Mouse (Mus musculus): ENCODE results near the gene Sem1. TPM values are rescaled to one million over a fixed set of nuclear protein-coding genes. Genes with fewer than 3 reads are reported as not detected.
"Not testable (repeated sequence)": the region's sequence is repeated elsewhere in the genome, so short reads cannot be mapped to it uniquely, and the experiment has no call there.

Gene Sem1
- polyA plus RNA-seq, 2 experiments: 124 to 280 TPM

DNA sequence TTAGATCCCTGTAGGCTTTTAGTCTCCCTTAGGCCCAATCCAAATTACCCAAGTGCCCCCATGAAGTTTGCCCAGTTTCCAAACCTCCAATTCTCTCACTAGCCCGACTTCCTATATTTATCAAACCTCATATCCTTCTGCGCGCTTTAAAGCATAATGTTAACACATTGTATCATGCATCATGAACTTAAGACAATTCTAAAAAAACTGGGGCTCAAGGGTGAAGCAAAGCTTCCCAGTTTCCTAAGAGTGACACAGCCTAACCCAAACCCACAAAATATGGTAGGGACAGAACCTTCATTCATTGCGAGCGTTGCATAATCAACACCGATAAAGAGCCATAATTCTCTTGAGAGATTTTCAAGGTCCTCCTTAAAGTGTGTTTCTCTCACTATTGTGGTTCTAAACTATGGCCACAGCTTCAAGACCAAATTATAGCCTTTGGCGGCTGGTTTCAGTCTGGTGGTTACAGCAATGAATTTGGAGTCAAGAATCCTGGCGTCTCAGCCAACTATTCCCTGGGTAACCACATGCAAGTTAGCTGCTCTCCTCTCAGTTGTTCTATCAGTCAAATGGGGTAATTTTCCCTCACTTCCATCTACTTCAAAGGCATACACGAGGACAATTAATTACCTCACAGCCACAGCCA lies 34.7 kb downstream of the Sem1 start:
- H3K4me3 ChIP-seq (replicated peaks; ENCODE audit: low read length): no peak overlapping the region
- no peak for ATAC-seq (ENCODE audit: low FRiP score, low read depth)
- TF ChIP-seq POLR2A (IDR thresholded peaks at IDR 0.05; ENCODE audit: borderline replicate concordance, extremely low read depth, insufficient read depth, insufficient read length): no peak

GRCm38 (mm10) chr6:6542133-6542532 lies 36.3 kb downstream of the Sem1 start:
- Histone ChIP-seq H3K36me3 (ENCODE audit: control insufficient read depth, insufficient read depth, low read length) (no peaks in the 10 kb centered on the region), H3K9me3 (ENCODE audit: control insufficient read depth, low read length) (no peaks in the 10 kb centered on the region), H3K4me3 (replicated peaks; ENCODE audit: low read length) (no peak overlapping the region), H3K4me1 (ENCODE audit: control insufficient read depth, insufficient read depth, low read length) (0 out of 2 replicates have a peak, but pooled peaks cover 3% of the 10 kb centered on the region), H3K27me3 (ENCODE audit: control insufficient read depth, insufficient read depth, low read length) (no peaks in the 10 kb centered on the region), H3K4me2 (replicated peaks; ENCODE audit: low read depth, low read length, severe bottlenecking) (no peak overlapping the region), H3K9ac (ENCODE audit: low read depth, low read length, severe bottlenecking) (no peak overlapping the region), H3K27ac (replicated peaks; ENCODE audit: low read depth, low read length) (no peak overlapping the region)
- no peak for TF ChIP-seq POLR2A (IDR thresholded peaks at IDR 0.05; ENCODE audit: borderline replicate concordance, extremely low read depth, insufficient read depth, insufficient read length)
- DNase-seq (ENCODE audit: low spot score): no peak
- no peak for ATAC-seq (ENCODE audit: low FRiP score, low read depth)

More for the DNA sequence above, 34.7 kb downstream of the Sem1 start:
- 81% methylated on average over 9 of the region's 9 CpGs for WGBS
- Histone ChIP-seq H3K27ac (replicated peaks; ENCODE audit: low read depth, low read length) (no peak overlapping the region), H3K4me2 (replicated peaks; ENCODE audit: low read depth, low read length, severe bottlenecking) (no peak overlapping the region), H3K27me3 (ENCODE audit: control insufficient read depth, insufficient read depth, low read length) (no peaks in the 10 kb centered on the region), H3K9me3 (ENCODE audit: control insufficient read depth, low read length) (no peaks in the 10 kb centered on the region), H3K9ac (ENCODE audit: low read depth, low read length, severe bottlenecking) (no peak overlapping the region), H3K4me1 (ENCODE audit: control insufficient read depth, insufficient read depth, low read length) (0 out of 2 replicates have a peak, but pooled peaks cover 7% of the 10 kb centered on the region), H3K36me3 (ENCODE audit: control insufficient read depth, insufficient read depth, low read length) (no peaks in the 10 kb centered on the region)
- DNase-seq (ENCODE audit: low spot score): peak; percentile 8

DNA sequence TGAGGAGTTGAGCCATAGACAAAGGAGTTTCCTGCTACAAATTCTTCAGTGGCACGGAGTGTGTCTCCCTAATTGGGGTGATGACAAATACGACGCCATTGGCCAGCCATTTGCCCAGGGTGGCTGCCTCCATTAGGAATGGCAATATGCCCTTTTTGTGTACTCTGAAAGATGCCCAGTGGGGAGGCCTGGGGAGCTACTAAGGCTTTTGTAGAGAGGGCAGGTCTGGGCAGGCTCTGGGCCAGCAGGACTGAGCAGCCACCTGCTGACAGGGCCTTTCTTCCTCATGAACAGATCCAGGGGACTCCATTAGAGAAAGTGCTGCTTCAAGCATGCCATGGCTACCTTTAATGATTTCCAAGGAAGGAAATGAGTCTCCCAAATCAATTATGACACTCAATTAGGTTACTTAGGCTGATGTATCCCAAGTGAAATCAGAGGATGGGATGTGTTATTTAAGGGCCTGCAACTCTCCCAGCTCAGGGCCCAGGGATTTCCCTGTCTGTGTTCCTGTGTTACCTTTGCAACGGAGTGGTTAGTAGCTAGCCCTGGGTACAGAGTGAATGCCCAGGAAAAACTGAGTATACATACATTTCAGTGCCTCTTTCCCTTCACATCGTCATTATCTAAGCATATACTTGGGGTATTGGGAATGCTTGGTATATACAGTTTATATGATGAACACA lies 41.5 kb downstream of the Sem1 start:
- Histone ChIP-seq H3K36me3 (ENCODE audit: control insufficient read depth, insufficient read depth, low read length) (no peaks in the 10 kb centered on the region), H3K9ac (ENCODE audit: low read depth, low read length, severe bottlenecking) (no peak overlapping the region), H3K4me3 (replicated peaks; ENCODE audit: low read length) (no peak overlapping the region), H3K27ac (replicated peaks; ENCODE audit: low read depth, low read length) (no peak overlapping the region), H3K27me3 (ENCODE audit: control insufficient read depth, insufficient read depth, low read length) (no peaks in the 10 kb centered on the region), H3K4me2 (replicated peaks; ENCODE audit: low read depth, low read length, severe bottlenecking) (no peak overlapping the region), H3K4me1 (ENCODE audit: control insufficient read depth, insufficient read depth, low read length) (no peaks in the 10 kb centered on the region), H3K9me3 (ENCODE audit: control insufficient read depth, low read length) (no peaks in the 10 kb centered on the region)
- ATAC-seq (ENCODE audit: low FRiP score, low read depth) (no peak), DNase-seq (ENCODE audit: low spot score) (no peak)
- 69% methylated on average over 5 of the region's 5 CpGs for WGBS
- no peak for TF ChIP-seq POLR2A (IDR thresholded peaks at IDR 0.05; ENCODE audit: borderline replicate concordance, extremely low read depth, insufficient read depth, insufficient read length)

- H3K4me3 ChIP-seq (replicated peaks; ENCODE audit: low read length); ATAC-seq (ENCODE audit: low FRiP score, low read depth); H3K9ac ChIP-seq (ENCODE audit: low read depth, low read length, severe bottlenecking); H3K4me1 ChIP-seq (ENCODE audit: control insufficient read depth, insufficient read depth, low read length); H3K9me3 ChIP-seq (ENCODE audit: control insufficient read depth, low read length); H3K4me2 ChIP-seq (replicated peaks; ENCODE audit: low read depth, low read length, severe bottlenecking); H3K36me3 ChIP-seq (ENCODE audit: control insufficient read depth, insufficient read depth, low read length); H3K27ac ChIP-seq (replicated peaks; ENCODE audit: low read depth, low read length); H3K27me3 ChIP-seq (ENCODE audit: control insufficient read depth, insufficient read depth, low read length); DNase-seq (ENCODE audit: low spot score): not testable (repeated sequence)
- 89% methylated on average over 5 of the region's 5 CpGs for WGBS
Observed at GRCm38 (mm10) chr6:6536359-6536758, 42.1 kb downstream of the Sem1 start.
